Mouse (Mus musculus): ENCODE results near the gene Fblim1.

Gene Fblim1

DNA sequence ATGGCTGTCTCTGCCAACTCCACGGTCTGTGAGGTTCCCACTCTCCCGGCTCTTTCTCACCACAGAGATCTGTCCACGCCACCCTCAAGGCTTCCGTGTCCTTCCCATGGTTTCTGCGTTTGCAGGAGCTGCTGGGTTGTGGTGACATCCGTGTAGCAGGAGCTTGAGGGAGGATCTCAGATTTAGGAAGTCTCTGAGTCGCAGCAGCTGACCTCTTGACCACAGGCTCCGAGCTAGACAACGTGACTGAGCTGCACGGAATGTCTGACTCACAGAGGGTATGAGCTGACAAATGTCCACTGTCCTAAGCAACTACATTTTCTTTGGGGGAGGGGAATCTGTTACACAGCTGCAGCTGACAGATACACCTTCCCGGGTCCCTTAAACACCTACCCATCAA, at the start of gene Fblim1:
TSS of gene Fblim1 (minus strand) at position 236 of the 400 bp plus-strand sequence.
- DNase-seq (ENCODE audit: low spot score in 2 of 2) = no peak

DNA sequence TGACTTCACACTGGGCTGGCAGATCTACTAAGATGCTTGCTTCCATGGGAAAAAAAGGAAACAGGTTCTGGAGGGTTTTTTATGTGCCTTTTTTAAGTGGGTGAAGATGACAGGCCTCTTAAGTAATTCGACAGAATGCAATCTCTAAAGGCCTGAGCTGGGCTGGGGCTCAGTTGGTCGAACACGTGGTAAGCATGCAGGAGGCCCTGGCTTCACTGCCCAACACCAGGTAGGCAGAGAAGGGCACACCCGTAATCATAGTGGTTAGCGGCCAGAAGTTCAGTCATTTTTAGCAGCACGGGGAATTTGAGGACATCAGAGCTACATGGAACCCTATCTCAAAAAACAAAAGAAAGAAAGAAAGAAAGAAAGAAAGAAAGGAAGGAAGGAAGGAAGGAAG, 48.6 kb upstream of the Fblim1 start:
- DNase-seq (ENCODE audit: low spot score in 2 of 2) = no peak

- DNase-seq (ENCODE audit: low spot score in 2 of 2) = no peak
Observed at GRCm38 (mm10) chr4:141653813-141654212, 47.9 kb upstream of the Fblim1 start.

DNA sequence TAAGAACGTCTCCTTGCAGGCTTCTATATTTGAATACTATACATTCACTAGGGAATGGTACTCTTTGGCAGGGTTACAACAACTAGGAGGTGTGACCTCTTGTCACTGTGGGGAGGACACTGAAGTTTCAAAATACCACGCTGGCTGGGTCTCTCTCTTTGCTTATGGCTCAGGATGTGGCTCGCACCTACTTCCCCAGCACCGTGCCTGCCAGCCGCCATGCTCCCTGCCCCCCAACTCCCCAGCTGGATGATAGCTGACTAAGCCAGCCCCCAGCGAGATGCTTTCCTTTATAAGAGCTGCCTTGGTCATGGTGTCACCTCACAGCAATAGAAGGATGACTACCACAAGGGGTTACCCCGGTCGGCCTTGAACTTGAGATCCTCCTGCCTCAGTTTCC, 47.1 kb upstream of the Fblim1 start:
- DNase-seq (ENCODE audit: low spot score in 2 of 2) = no peak

- DNase-seq (ENCODE audit: low spot score in 2 of 2) = no peak
Observed at GRCm38 (mm10) chr4:141651944-141652343, 46.0 kb upstream of the Fblim1 start.

GRCm38 (mm10) chr4:141651286-141651685, 45.4 kb upstream of the Fblim1 start:
- DNase-seq (ENCODE audit: low spot score in 2 of 2) = no peak

GRCm38 (mm10) chr4:141649244-141649643, 43.3 kb upstream of the Fblim1 start:
- DNase-seq (ENCODE audit: low spot score in 2 of 2) = no peak

GRCm38 (mm10) chr4:141648262-141648661, 42.4 kb upstream of the Fblim1 start:
- DNase-seq (ENCODE audit: low spot score in 2 of 2) = no peak

- DNase-seq (ENCODE audit: low spot score in 2 of 2) = no peak
Observed at GRCm38 (mm10) chr4:141647187-141647586, 41.3 kb upstream of the Fblim1 start.

DNA sequence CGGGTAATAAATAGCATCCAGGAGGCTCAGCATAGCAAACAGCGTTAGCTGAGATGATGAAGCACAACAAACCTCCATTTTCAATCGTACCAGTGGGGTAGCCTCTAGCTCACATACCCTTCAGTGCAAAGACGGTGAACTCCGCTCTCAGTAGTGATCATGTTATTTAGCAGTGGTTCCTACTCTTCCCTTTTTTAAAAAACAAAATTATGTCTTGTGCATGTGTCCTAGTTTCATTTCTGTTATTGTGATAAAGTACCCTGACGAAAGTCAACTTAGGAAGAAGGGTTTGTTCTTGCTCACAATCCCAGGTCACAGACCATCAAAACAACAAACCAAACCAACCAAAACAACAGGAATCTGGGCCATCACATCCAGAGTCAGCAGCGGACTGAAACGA, 40.1 kb upstream of the Fblim1 start:
- DNase-seq (ENCODE audit: low spot score in 2 of 2) = no peak

GRCm38 (mm10) chr4:141643118-141643855, 37.4 kb upstream of the Fblim1 start:
- DNase-seq (ENCODE audit: low spot score in 2 of 2) = no peak

GRCm38 (mm10) chr4:141641961-141642811, 36.3 kb upstream of the Fblim1 start:
- no peak for DNase-seq (ENCODE audit: low spot score in 2 of 2)

GRCm38 (mm10) chr4:141641353-141641771, 35.5 kb upstream of the Fblim1 start:
- no peak for DNase-seq (ENCODE audit: low spot score in 2 of 2)

GRCm38 (mm10) chr4:141639474-141639873, 33.6 kb upstream of the Fblim1 start:
- no peak for DNase-seq (ENCODE audit: low spot score in 2 of 2)

DNA sequence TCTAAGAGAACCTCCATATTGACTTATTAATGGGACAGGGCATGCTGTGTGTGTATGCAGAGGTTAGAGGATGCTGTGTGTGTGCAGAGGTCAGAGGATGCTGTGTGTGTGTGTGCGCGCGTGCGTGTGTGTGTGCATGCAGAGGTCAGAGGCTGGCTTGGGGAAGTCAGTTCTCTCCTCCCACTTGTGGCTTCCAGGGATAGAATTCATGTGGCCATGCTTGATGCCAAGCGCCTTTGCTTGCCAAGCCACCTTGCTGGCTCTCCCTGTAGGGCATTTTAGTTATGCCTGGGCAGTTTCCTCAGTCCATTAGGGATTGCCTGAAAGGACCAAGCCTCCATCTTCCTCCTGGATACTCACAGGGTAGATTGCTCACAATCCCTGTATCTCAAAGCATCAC, 30.8 kb upstream of the Fblim1 start:
- DNase-seq (ENCODE audit: low spot score in 2 of 2) = no peak

GRCm38 (mm10) chr4:141635991-141636390, 30.1 kb upstream of the Fblim1 start:
- no peak for DNase-seq (ENCODE audit: low spot score in 2 of 2)

GRCm38 (mm10) chr4:141632111-141632873, 26.4 kb upstream of the Fblim1 start:
- DNase-seq (ENCODE audit: low spot score in 2 of 2) = no peak

DNA sequence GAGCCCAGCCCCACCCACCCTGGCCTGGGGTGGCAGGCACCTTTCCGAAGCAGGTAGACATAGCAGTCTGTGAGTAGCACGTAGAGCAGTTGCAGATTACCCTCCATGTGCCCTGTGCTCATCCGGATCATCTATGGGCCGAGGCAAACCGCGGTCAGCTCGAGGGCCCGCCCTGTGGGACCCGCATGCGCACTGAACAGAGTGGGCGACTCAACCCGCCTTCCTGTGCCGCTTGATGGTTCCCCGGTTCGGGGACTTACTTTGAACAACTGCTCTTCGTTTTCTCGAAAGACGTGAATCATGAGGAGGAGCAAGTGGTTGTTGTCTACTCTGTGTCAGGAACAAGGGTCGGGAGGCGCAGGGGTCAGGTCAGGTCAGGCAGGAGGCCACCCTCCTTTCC, 25.4 kb upstream of the Fblim1 start:
- no peak for DNase-seq (ENCODE audit: low spot score in 2 of 2)

DNA sequence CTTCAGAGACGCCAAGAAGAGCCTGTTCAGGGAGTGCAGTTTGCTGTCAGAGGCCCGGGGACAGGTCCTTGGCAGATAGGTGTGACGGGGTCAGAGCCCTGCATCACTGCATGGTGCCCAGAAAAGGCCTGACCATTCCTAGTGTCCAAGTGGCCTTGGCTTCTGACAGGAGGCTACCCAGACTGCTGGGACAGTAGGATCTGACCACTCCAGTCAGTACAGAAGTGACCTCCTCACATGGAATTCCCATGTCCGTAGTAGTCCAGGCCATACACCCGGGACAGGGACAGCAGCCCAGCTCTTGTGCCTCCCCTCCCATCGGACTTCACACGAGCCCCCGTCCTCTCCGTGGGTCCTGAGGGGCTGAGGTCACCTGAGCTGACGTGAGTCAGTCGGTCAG, 24.1 kb upstream of the Fblim1 start:
- DNase-seq (ENCODE audit: low spot score in 2 of 2) = no peak

GRCm38 (mm10) chr4:141628661-141629060, 22.8 kb upstream of the Fblim1 start:
- DNase-seq (ENCODE audit: low spot score in 2 of 2) = no peak

GRCm38 (mm10) chr4:141627502-141627901, 21.6 kb upstream of the Fblim1 start:
- DNase-seq (ENCODE audit: low spot score in 2 of 2) = no peak

Data from thymus, postnatal 10 days (tissue).